Mouse (Mus musculus) CH12.LX (cell line): Measurements from ENCODE around the gene Gm6583. TPM values are rescaled to one million over a fixed set of nuclear protein-coding genes. Genes with fewer than 3 reads are reported as not detected.

Experiments used
- DNase-seq: peaks from one replicate; pipeline ENCODE4 v3.0.0-alpha.2; 2013; ENCODE audit errors: extremely low read depth
- H3K27ac ChIP-seq: 2 replicates; pipeline ENCODE4 v1.5.1; 2012; ENCODE audit warnings: low read depth, mild to moderate bottlenecking, control low read depth, moderate library complexity; ENCODE audit not compliant: insufficient read depth
- H3K27me3 ChIP-seq: replicated peaks from 2 replicates; pipeline ENCODE3; 2012; ENCODE audit warnings: inconsistent platforms
- H3K36me3 ChIP-seq, 2 experiments: replicated peaks in 1 of 2; 2 replicates each; pipeline versions ENCODE3 to v1.6.1; 2012; ENCODE audit warnings: inconsistent platforms in 1 of 2, low read length in 1 of 2, mild to moderate bottlenecking in 1 of 2, mixed read lengths in 1 of 2, moderate library complexity in 1 of 2; ENCODE audit not compliant: control insufficient read depth in 1 of 2, insufficient read depth in 1 of 2
- H3K4me1 ChIP-seq, 2 experiments: 2 replicates each; pipeline ENCODE4 v1.6.1; 2012; ENCODE audit warnings: inconsistent platforms in 1 of 2, moderate library complexity in 1 of 2; ENCODE audit not compliant: insufficient read depth in 2 of 2, control insufficient read depth in 1 of 2
- H3K4me2 ChIP-seq: 2 replicates; pipeline ENCODE4 v1.6.1; 2012; ENCODE audit warnings: low read depth, mild to moderate bottlenecking, control low read depth; ENCODE audit not compliant: poor library complexity, insufficient read depth, severe bottlenecking
- H3K4me3 ChIP-seq, 3 experiments: fragments of 150-350 bp in 1 of 3; sonication (generic) in 1 of 3; replicated peaks in 1 of 3; 2 replicates each; pipeline versions ENCODE3 to v1.5.1; 2011 to 2012; ENCODE audit warnings: low read depth in 2 of 3, low read length in 2 of 3, mild to moderate bottlenecking in 2 of 3, moderate library complexity in 2 of 3, control low read depth in 1 of 3, improper control_type of control experiment in 1 of 3, inconsistent platforms in 1 of 3, mixed read lengths in 1 of 3; ENCODE audit not compliant: poor library complexity in 1 of 3
- H3K79me2 ChIP-seq: replicated peaks from 2 replicates; pipeline ENCODE4 v1.6.1; 2012; ENCODE audit warnings: mild to moderate bottlenecking, moderate library complexity; ENCODE audit not compliant: control insufficient read depth, poor library complexity, insufficient read depth, severe bottlenecking; ENCODE audit errors: extremely low read depth
- H3K9ac ChIP-seq: 2 replicates; pipeline ENCODE4 v1.6.1; 2012; ENCODE audit warnings: low read depth, mild to moderate bottlenecking, control low read depth, moderate library complexity; ENCODE audit not compliant: insufficient read depth
- H3K9me3 ChIP-seq: replicated peaks from 2 replicates; pipeline ENCODE3; 2012; ENCODE audit warnings: low read length, inconsistent platforms, mixed read lengths
- BHLHE40 ChIP-seq: IDR thresholded peaks from 2 replicates; pipeline ENCODE4 v1.6.1; 2011; ENCODE audit warnings: mild to moderate bottlenecking, low read depth, low read length, improper control_type of control experiment
- CHD1 ChIP-seq: IDR thresholded peaks from 2 replicates; pipeline ENCODE4 v1.6.1; 2012; ENCODE audit warnings: low read depth, low read length, improper control_type of control experiment, inconsistent platforms
- CHD2 ChIP-seq: IDR thresholded peaks from 2 replicates; pipeline ENCODE4 v1.6.1; 2011; ENCODE audit warnings: low read length, improper control_type of control experiment
- ELF1 ChIP-seq: IDR thresholded peaks from 2 replicates; pipeline ENCODE4 v1.6.1; 2014; ENCODE audit warnings: low read depth, mild to moderate bottlenecking, inconsistent platforms, low read length, improper control_type of control experiment
- EP300 ChIP-seq: IDR thresholded peaks from 2 replicates; pipeline ENCODE4 v1.6.1; 2011; ENCODE audit warnings: low read length, improper control_type of control experiment
- ETS1 ChIP-seq: conservative IDR thresholded peaks from 2 replicates; pipeline ENCODE4 v1.6.1; 2012; ENCODE audit warnings: low read depth, mild to moderate bottlenecking, inconsistent platforms, low read length, improper control_type of control experiment, moderate library complexity
- GABPA ChIP-seq: IDR thresholded peaks from 2 replicates; pipeline ENCODE4 v1.6.1; 2012; ENCODE audit warnings: low read depth, low read length, improper control_type of control experiment, inconsistent platforms; ENCODE audit not compliant: insufficient replicate concordance
- HCFC1 ChIP-seq: IDR thresholded peaks from 2 replicates; pipeline ENCODE4 v1.6.1; 2012; ENCODE audit warnings: low read depth, mild to moderate bottlenecking, inconsistent platforms, low read length, improper control_type of control experiment
- IRF4 ChIP-seq: IDR thresholded peaks from 2 replicates; pipeline ENCODE4 v1.6.1; 2014; ENCODE audit warnings: low read depth, mild to moderate bottlenecking, inconsistent platforms, low read length, improper control_type of control experiment
- JUN ChIP-seq: IDR thresholded peaks from 2 replicates; pipeline ENCODE4 v1.6.1; 2011; ENCODE audit warnings: low read depth, mild to moderate bottlenecking, low read length, improper control_type of control experiment, moderate library complexity; ENCODE audit not compliant: insufficient read depth
- MAFK ChIP-seq: IDR thresholded peaks from 2 replicates; pipeline ENCODE4 v1.6.1; 2011; ENCODE audit warnings: low read length, improper control_type of control experiment; ENCODE audit not compliant: insufficient replicate concordance
- MAX ChIP-seq: IDR thresholded peaks from 2 replicates; pipeline ENCODE4 v1.6.1; 2011; ENCODE audit warnings: low read length, improper control_type of control experiment
- MAZ ChIP-seq: IDR thresholded peaks from 2 replicates; pipeline ENCODE4 v1.6.1; 2012; ENCODE audit warnings: low read depth, mild to moderate bottlenecking, inconsistent platforms, low read length, improper control_type of control experiment, moderate library complexity
- MEF2A ChIP-seq: IDR thresholded peaks from 2 replicates; pipeline ENCODE4 v1.6.1; 2014; ENCODE audit warnings: low read depth, mild to moderate bottlenecking, inconsistent platforms, low read length, improper control_type of control experiment, borderline replicate concordance
- MXI1 ChIP-seq: IDR thresholded peaks from 2 replicates; pipeline ENCODE4 v1.6.1; 2011; ENCODE audit warnings: mild to moderate bottlenecking, low read depth, low read length, improper control_type of control experiment
- NELFE ChIP-seq: IDR thresholded peaks from 2 replicates; pipeline ENCODE4 v1.6.1; 2011; ENCODE audit warnings: low read depth, low read length, improper control_type of control experiment
- NRF1 ChIP-seq: IDR thresholded peaks from 2 replicates; pipeline ENCODE4 v1.6.1; 2014; ENCODE audit warnings: low read depth, mild to moderate bottlenecking, inconsistent platforms, low read length, improper control_type of control experiment, moderate library complexity
- PAX5 ChIP-seq: IDR thresholded peaks from 2 replicates; pipeline ENCODE4 v1.6.1; 2012; ENCODE audit warnings: low read length, inconsistent platforms, mixed read lengths
- POLR2A ChIP-seq: IDR thresholded peaks from 2 replicates; pipeline ENCODE4 v1.6.1; 2011; ENCODE audit warnings: low read depth, mild to moderate bottlenecking, improper control_type of control experiment, low read length
- POLR2AphosphoS2 ChIP-seq: IDR thresholded peaks from 2 replicates; pipeline ENCODE4 v1.6.1; 2011; ENCODE audit warnings: low read depth, low read length, improper control_type of control experiment
- RAD21 ChIP-seq: IDR thresholded peaks from 2 replicates; pipeline ENCODE4 v1.6.1; 2011; ENCODE audit warnings: low read depth, mild to moderate bottlenecking, low read length, improper control_type of control experiment, moderate library complexity
- SIN3A ChIP-seq: IDR thresholded peaks from 2 replicates; pipeline ENCODE4 v1.6.1; 2012; ENCODE audit warnings: low read length, improper control_type of control experiment, inconsistent platforms
- SMC3 ChIP-seq: IDR thresholded peaks from 2 replicates; pipeline ENCODE4 v1.6.1; 2011; ENCODE audit warnings: low read depth, low read length, improper control_type of control experiment
- TBP ChIP-seq: conservative IDR thresholded peaks from 2 replicates; pipeline ENCODE4 v1.6.1; 2011; ENCODE audit warnings: low read depth, low read length, improper control_type of control experiment
- TCF12 ChIP-seq: IDR thresholded peaks from 2 replicates; pipeline ENCODE4 v1.6.1; 2014; ENCODE audit warnings: low read depth, mild to moderate bottlenecking, inconsistent platforms, low read length, improper control_type of control experiment
- USF1 ChIP-seq: IDR thresholded peaks from 2 replicates; pipeline ENCODE4 v1.6.1; 2014; ENCODE audit warnings: low read depth, mild to moderate bottlenecking, inconsistent platforms, low read length, improper control_type of control experiment
- ZC3H11A ChIP-seq: IDR thresholded peaks from 2 replicates; pipeline ENCODE4 v1.6.1; 2012; ENCODE audit warnings: low read depth, mild to moderate bottlenecking, inconsistent platforms, low read length, improper control_type of control experiment
- ZKSCAN1 ChIP-seq: IDR thresholded peaks from 2 replicates; pipeline ENCODE4 v1.6.1; 2012; ENCODE audit warnings: low read depth, inconsistent platforms, low read length, improper control_type of control experiment, borderline replicate concordance
- ZMIZ1 ChIP-seq: IDR thresholded peaks from 2 replicates; pipeline ENCODE4 v1.6.1; 2012; ENCODE audit warnings: low read depth, mild to moderate bottlenecking, inconsistent platforms, low read length, improper control_type of control experiment
- ZNF384 ChIP-seq: IDR thresholded peaks from 2 replicates; pipeline ENCODE4 v1.6.1; 2012; ENCODE audit warnings: low read depth, low read length, improper control_type of control experiment, inconsistent platforms
- dilution Hi-C: fragments of 300-500 bp; cut with MboI; formaldehyde crosslinking; loops from 2 replicates; pipeline ENCODE4 v1.14.3; 2020; ENCODE audit warnings: low sequenced_read_pairs; ENCODE audit not compliant: extremely low pct_unique_long_range_greater_than_20kb, extremely low pct_ligation_motif_present
- in situ Hi-C: fragments of 300-500 bp; cut with MboI; formaldehyde crosslinking; loops from 3 replicates; pipeline ENCODE4 v1.14.3; 2019; ENCODE audit warnings: low sequenced_read_pairs, low pct_ligation_motif_present, low pct_unique_long_range_greater_than_20kb, mixed read lengths
- polyA plus RNA-seq: library from polyadenylated mRNA; unstranded; fragments of >175 nt; gene quantifications from 2 replicates; pipeline ENCODE4 v1.2.1, GENCODE M21; 2012; ENCODE audit warnings: low read depth; ENCODE audit not compliant: insufficient read length
- total RNA-seq, 2 experiments: library from RNA; depleted of rRNA; stranded (reverse); fragments of 300-350 nt in 1 of 2; fragments of >200 nt in 1 of 2; gene quantifications; 2 replicates each; pipeline ENCODE4 v1.2.3; 2012 to 2014

Gm6583 gene
- total and polyA plus RNA-seq, 3 experiments, result not detected

- TF ChIP-seq NRF1 (peak; percentile 29; the same call in 1 of the 2 replicates), ELF1 (peak; percentile 100), BHLHE40 (no peak), USF1 (no peak), MXI1 (peak; percentile 96), ZKSCAN1 (no peak), ZNF384 (no peak), RAD21 (no peak; the same call in 1 of the 2 replicates), IRF4 (peak; percentile 28; the same call in 1 of the 2 replicates), SMC3 (no peak), MAZ (no peak), MAFK (no peak), JUN (no peak), CHD1 (no peak)
Observed at GRCm38 (mm10) chr5:112325546-112326445, 30.0 kb downstream of the Gm6583 start, which contains the start of gene Tfip11 (continued).

GRCm38 (mm10) chr5:112324637-112325545 is 30.9 kb downstream of the Gm6583 start:
- Histone ChIP-seq H3K4me2 (peak overlapping the region; percentile 87), H3K4me1 (peaks cover 3 to 27% of the 10 kb centered on the region in 2 experiments; a peak in 3 of 4 replicates), H3K27ac (peak overlapping the region; percentile 30; the same call in 1 of the 2 replicates), H3K27me3 (peaks cover 26% of the 10 kb centered on the region), H3K36me3 (peaks cover 19 to 26% of the 10 kb centered on the region in 2 experiments), H3K79me2 (peaks cover 17% of the 10 kb centered on the region), H3K4me3 (peak overlapping the region; percentile 56 to 100 (median 84)), H3K9me3 (peaks cover 4% of the 10 kb centered on the region), H3K9ac (peak overlapping the region; percentile 50)
- dilution Hi-C loops (no loop called here), in situ Hi-C loops (loop anchor here (10.0 kb wide), 1 partner anchor 50 kb away; the partner anchor contains the start of gene Tpst2)
- peak; percentile 86 for DNase-seq
- peak; percentile 75 for TF ChIP-seq BHLHE40
- TF ChIP-seq IRF4, result peak; percentile 13; the same call in 1 of the 2 replicates
- TF ChIP-seq ZMIZ1, result peak; percentile 74; the same call in 1 of the 2 replicates
- TF ChIP-seq POLR2A, result peak; percentile 58
- TF ChIP-seq SIN3A, result peak; percentile 53
- TF ChIP-seq PAX5, result no peak
- no peak; the same call in 1 of the 2 replicates for TF ChIP-seq ETS1
- no peak for TF ChIP-seq GABPA
- no peak for TF ChIP-seq ZC3H11A
- no peak; the same call in 1 of the 2 replicates for TF ChIP-seq HCFC1
- 0 out of 2 replicates have a peak, but pooled peaks have one; percentile 68 for TF ChIP-seq CHD1
- TF ChIP-seq SMC3, result peak; percentile 9; the same call in 1 of the 2 replicates
- TF ChIP-seq MAX, result peak; percentile 67
- peak; percentile 32; the same call in 1 of the 2 replicates for TF ChIP-seq ELF1
- TF ChIP-seq MAZ, result no peak
- peak; percentile 65; the same call in 1 of the 2 replicates for TF ChIP-seq TCF12
- TF ChIP-seq NRF1, result peak; percentile 50
- TF ChIP-seq NELFE, result peak; percentile 57
- no peak; the same call in 1 of the 2 replicates for TF ChIP-seq MEF2A
- TF ChIP-seq USF1, result peak; percentile 32; the same call in 1 of the 2 replicates
- no peak for TF ChIP-seq EP300
- TF ChIP-seq CHD2, result peak; percentile 22; the same call in 1 of the 2 replicates
- peak; percentile 31; the same call in 1 of the 2 replicates for TF ChIP-seq TBP
- no peak for TF ChIP-seq JUN
- peak; percentile 55; the same call in 1 of the 2 replicates for TF ChIP-seq POLR2AphosphoS2
